Comparison of ENCODE assay signal across 22 mouse cellular contexts in genomic region chrX:73684156-73684555, GRCm38 (mm10). TPM values are rescaled to one million over a fixed set of nuclear protein-coding genes. Genes with fewer than 3 reads are reported as not detected.
"Had no signal": no experiment of that assay in that cellular context is flagged by ENCODE, and none has a peak within 500 bp of the region (broad histone marks: within the 10 kb centered on the region; RNA-seq: fewer than 3 reads in every experiment).

No protein-coding gene starts in this region.

- H3K9ac ChIP-seq: heart, embryonic 13.5 days; heart, embryonic 15.5 days; hindbrain, embryonic 13.5 days; hindbrain, embryonic 15.5 days; kidney, embryonic 15.5 days; limb, embryonic 13.5 days; limb, embryonic 15.5 days; liver, embryonic 12.5 days; liver, embryonic 14.5 days had no signal

- H3K4me1 ChIP-seq: hindbrain, embryonic 13.5 days; hindbrain, embryonic 15.5 days; kidney, embryonic 15.5 days; limb, embryonic 13.5 days; limb, embryonic 15.5 days; liver, embryonic 12.5 days had no signal

- DNase-seq: gastrocnemius, postnatal 10 days; gastrocnemius, postnatal 36 days; heart, adult 2 months; heart, postnatal 14 days; heart, postnatal 36 days; layer of hippocampus, adult 9-11 months; layer of hippocampus, postnatal 36 days; left cerebral cortex, postnatal 4 days had no signal

- H3K4me3 ChIP-seq: heart, adult 2 months; heart, embryonic 13.5 days; heart, embryonic 15.5 days; hindbrain, embryonic 13.5 days; hindbrain, embryonic 15.5 days; kidney, embryonic 15.5 days; limb, embryonic 13.5 days; limb, embryonic 15.5 days; liver, embryonic 12.5 days had no signal

- H3K27ac ChIP-seq: hindbrain, embryonic 13.5 days; hindbrain, embryonic 15.5 days; hindbrain, postnatal 0 days; kidney, embryonic 15.5 days; kidney, postnatal 0 days; limb, embryonic 13.5 days; limb, embryonic 15.5 days; liver, embryonic 12.5 days; liver, embryonic 14.5 days had no signal

- H3K9me3 ChIP-seq: heart, embryonic 13.5 days; heart, embryonic 15.5 days; hindbrain, embryonic 13.5 days; hindbrain, embryonic 15.5 days; kidney, embryonic 15.5 days; limb, embryonic 13.5 days; limb, embryonic 15.5 days; liver, embryonic 12.5 days had no signal

RNA-seq across cellular contexts. Expression of gene Slc6a8, which starts 11.2 kb away (rescaled TPM):
- total RNA-seq: hematopoietic stem cell, adult 5-6 weeks had no signal

RNA-seq across cellular contexts. Expression of gene Pnck, which starts 24.2 kb away (rescaled TPM):
- total RNA-seq: liver, adult 2 months had no signal

RNA-seq across cellular contexts. Expression of gene Dusp9, which starts 44.9 kb away (rescaled TPM):
- total RNA-seq: gastrocnemius, adult 18-20 months; gastrocnemius, postnatal 36 days; heart, adult 2 months; heart, postnatal 14 days; heart, postnatal 36 days; liver, adult 2 months had no signal
